Mouse (Mus musculus): Measurements from ENCODE around the gene Begain. TPM values are rescaled to one million over a fixed set of nuclear protein-coding genes. Genes with fewer than 3 reads are reported as not detected.

Gene Begain
- polyA plus RNA-seq, 1 experiment: 4.6 TPM

DNA sequence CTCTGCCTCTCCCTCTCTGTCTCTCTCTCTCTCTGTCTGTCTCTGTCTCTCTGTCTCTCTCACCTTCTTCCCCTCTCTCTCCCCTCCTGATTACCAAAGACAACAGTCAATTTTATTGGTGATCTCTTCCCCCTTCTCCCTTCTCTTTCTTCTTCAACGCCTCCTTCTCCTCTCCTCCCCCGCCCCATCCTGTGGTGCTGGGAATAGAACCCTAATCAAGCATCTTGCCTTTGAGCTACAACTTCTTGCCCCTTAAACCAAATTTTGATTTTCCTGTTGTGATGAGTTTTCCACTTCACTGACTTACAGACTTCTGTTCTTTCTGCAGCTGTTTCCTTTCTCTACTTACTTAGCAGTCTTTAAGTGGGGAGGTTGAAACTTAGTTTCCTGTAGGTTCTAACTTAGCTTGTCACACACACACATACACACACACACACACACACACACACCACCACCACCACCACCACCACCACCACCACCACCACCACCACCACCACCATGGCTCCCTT lies 6.8 kb upstream of the Begain start:
- Histone ChIP-seq H3K27me3 (ENCODE audit: control insufficient read depth, insufficient read depth, low read length) (no peaks in the 10 kb centered on the region), H3K36me3 (ENCODE audit: control insufficient read depth, insufficient read depth, low read length) (no peaks in the 10 kb centered on the region), H3K27ac (ENCODE audit: control insufficient read depth, insufficient read depth, low read depth, low read length) (no peak overlapping the region), H3K4me3 (ENCODE audit: control insufficient read depth, low read depth, low read length) (no peak overlapping the region), H3K4me1 (ENCODE audit: control insufficient read depth, insufficient read depth, low read length) (peaks cover 5% of the 10 kb centered on the region)
- no peak for TF ChIP-seq POLR2A (IDR thresholded peaks at IDR 0.05; ENCODE audit: control insufficient read depth, low read depth, low read length)

DNA sequence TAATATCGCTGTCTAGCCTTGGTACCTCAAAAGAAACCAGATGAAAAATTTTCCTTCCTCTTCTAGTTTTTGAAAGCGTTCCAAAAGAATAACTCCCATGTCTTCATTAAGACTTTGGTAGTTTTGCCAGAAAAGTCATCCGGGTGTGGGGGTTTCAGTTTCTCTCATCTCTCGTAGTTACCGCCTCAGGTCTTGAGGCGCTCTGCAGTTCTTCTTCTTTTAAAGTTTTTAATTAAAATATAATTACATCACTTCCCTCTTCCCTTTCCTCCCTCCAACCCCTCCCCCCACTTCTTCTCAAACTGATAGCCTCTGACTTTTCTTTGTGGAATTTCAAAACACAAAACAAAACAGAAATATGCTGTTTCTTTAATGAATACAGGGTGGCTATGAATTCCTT lies 6.1 kb upstream of the Begain start:
- TF ChIP-seq CTCF (IDR thresholded peaks at IDR 0.05; ENCODE audit: control insufficient read depth, insufficient read depth, insufficient replicate concordance, low read depth, low read length) (no peak), POLR2A (IDR thresholded peaks at IDR 0.05; ENCODE audit: control insufficient read depth, low read depth, low read length) (no peak)
- Histone ChIP-seq H3K4me1 (ENCODE audit: control insufficient read depth, insufficient read depth, low read length) (peaks cover 5% of the 10 kb centered on the region), H3K27me3 (ENCODE audit: control insufficient read depth, insufficient read depth, low read length) (no peaks in the 10 kb centered on the region), H3K27ac (ENCODE audit: control insufficient read depth, insufficient read depth, low read depth, low read length) (no peak overlapping the region), H3K4me3 (ENCODE audit: control insufficient read depth, low read depth, low read length) (no peak overlapping the region), H3K36me3 (ENCODE audit: control insufficient read depth, insufficient read depth, low read length) (no peaks in the 10 kb centered on the region)

DNA sequence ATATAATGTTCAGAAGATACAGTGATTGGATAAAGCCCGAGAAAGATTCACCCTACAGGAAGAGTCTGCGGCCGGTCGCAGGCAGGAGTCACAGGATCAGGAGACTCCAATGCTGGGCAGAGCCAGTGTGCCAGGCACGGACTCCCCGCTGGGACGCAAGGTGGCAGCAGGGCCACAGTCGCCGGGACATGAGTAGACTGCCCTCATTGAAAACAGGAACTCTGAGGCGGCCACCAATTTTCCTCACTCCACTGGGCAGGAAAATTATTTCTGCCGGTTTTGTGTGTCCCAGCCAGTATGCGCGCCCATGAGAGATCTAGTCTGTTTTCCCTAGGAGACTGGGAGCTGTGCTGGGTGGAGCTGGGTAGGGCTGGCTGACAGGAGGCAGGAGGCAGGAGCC lies 3.2 kb upstream of the Begain start:
- TF ChIP-seq POLR2A (IDR thresholded peaks at IDR 0.05; ENCODE audit: control insufficient read depth, low read depth, low read length) (no peak), CTCF (IDR thresholded peaks at IDR 0.05; ENCODE audit: control insufficient read depth, insufficient read depth, insufficient replicate concordance, low read depth, low read length) (no peak)
- no peak overlapping the region for H3K4me3 ChIP-seq (ENCODE audit: control insufficient read depth, low read depth, low read length)
- H3K27ac ChIP-seq (ENCODE audit: control insufficient read depth, insufficient read depth, low read depth, low read length): no peak overlapping the region
- no peaks in the 10 kb centered on the region for H3K36me3 ChIP-seq (ENCODE audit: control insufficient read depth, insufficient read depth, low read length)
- peaks cover 13% of the 10 kb centered on the region for H3K4me1 ChIP-seq (ENCODE audit: control insufficient read depth, insufficient read depth, low read length)
- no peaks in the 10 kb centered on the region for H3K27me3 ChIP-seq (ENCODE audit: control insufficient read depth, insufficient read depth, low read length)

GRCm38 (mm10) chr12:109069751-109070150 lies 1.7 kb upstream of the Begain start:
- Histone ChIP-seq H3K27ac (ENCODE audit: control insufficient read depth, insufficient read depth, low read depth, low read length) (no peak overlapping the region), H3K36me3 (ENCODE audit: control insufficient read depth, insufficient read depth, low read length) (no peaks in the 10 kb centered on the region), H3K4me1 (ENCODE audit: control insufficient read depth, insufficient read depth, low read length) (peaks cover 13% of the 10 kb centered on the region), H3K4me3 (ENCODE audit: control insufficient read depth, low read depth, low read length) (no peak overlapping the region), H3K27me3 (ENCODE audit: control insufficient read depth, insufficient read depth, low read length) (no peaks in the 10 kb centered on the region)
- no peak for TF ChIP-seq POLR2A (IDR thresholded peaks at IDR 0.05; ENCODE audit: control insufficient read depth, low read depth, low read length)
- no peak for TF ChIP-seq CTCF (IDR thresholded peaks at IDR 0.05; ENCODE audit: control insufficient read depth, insufficient read depth, insufficient replicate concordance, low read depth, low read length)

DNA sequence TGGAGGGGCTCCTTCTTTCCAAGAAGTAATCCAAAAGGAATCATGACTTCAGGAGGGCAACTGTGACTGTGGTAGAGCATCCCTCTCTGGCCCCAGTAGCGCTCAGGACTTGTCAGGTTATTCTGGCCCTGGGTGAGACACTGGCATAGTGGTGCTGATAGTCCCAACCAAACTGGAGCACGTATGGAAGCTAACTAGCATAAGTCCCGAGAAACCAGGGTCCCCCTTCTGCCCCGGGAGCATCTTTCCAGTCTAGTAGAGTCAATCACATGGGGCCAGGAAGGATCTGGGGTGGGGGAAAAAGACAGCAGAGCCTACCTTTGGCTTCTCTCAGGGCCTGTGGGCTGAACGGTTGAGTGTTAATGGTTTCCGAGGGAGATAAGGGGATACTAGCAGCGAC lies 721 bp upstream of the Begain start:
- H3K4me1 ChIP-seq (ENCODE audit: control insufficient read depth, insufficient read depth, low read length): peaks cover 14% of the 10 kb centered on the region
- no peak overlapping the region for H3K4me3 ChIP-seq (ENCODE audit: control insufficient read depth, low read depth, low read length)
- H3K36me3 ChIP-seq (ENCODE audit: control insufficient read depth, insufficient read depth, low read length): no peaks in the 10 kb centered on the region
- no peaks in the 10 kb centered on the region for H3K27me3 ChIP-seq (ENCODE audit: control insufficient read depth, insufficient read depth, low read length)
- TF ChIP-seq POLR2A (IDR thresholded peaks at IDR 0.05; ENCODE audit: control insufficient read depth, low read depth, low read length) (no peak), CTCF (IDR thresholded peaks at IDR 0.05; ENCODE audit: control insufficient read depth, insufficient read depth, insufficient replicate concordance, low read depth, low read length) (no peak)
- no peak overlapping the region for H3K27ac ChIP-seq (ENCODE audit: control insufficient read depth, insufficient read depth, low read depth, low read length)

- H3K27ac ChIP-seq (ENCODE audit: control insufficient read depth, insufficient read depth, low read depth, low read length): no peak overlapping the region
- H3K27me3 ChIP-seq (ENCODE audit: control insufficient read depth, insufficient read depth, low read length): no peaks in the 10 kb centered on the region
Observed at GRCm38 (mm10) chr12:109067561-109068135, 369 bp downstream of the Begain start.

DNA sequence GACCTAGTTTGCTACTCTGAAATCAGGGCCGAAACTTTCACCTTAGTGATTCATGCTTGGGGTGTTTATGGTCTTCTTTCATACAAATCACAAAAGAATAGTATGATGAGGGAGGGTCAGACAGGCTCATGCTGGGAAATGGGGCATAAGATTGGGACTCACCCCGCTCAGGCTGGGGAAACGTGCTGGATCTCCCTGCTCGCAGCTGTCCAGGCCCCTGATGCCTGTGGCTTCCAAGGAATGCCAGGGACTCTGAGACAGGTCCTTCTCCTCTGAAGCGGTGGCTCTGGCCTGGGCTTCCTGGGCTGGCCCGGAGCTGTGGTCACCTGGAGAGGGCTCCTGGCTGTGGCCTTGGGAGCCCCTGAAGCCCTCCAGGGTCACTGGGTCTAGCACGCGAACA lies 9.4 kb downstream of the Begain start:
- H3K4me1 ChIP-seq (ENCODE audit: control insufficient read depth, insufficient read depth, low read length): peaks cover 3% of the 10 kb centered on the region; the same call in 1 of the 2 replicates
- H3K27ac ChIP-seq (ENCODE audit: control insufficient read depth, insufficient read depth, low read depth, low read length): no peak overlapping the region
- H3K36me3 ChIP-seq (ENCODE audit: control insufficient read depth, insufficient read depth, low read length): no peaks in the 10 kb centered on the region
- no peak overlapping the region for H3K4me3 ChIP-seq (ENCODE audit: control insufficient read depth, low read depth, low read length)
- TF ChIP-seq POLR2A (IDR thresholded peaks at IDR 0.05; ENCODE audit: control insufficient read depth, low read depth, low read length) (no peak), CTCF (IDR thresholded peaks at IDR 0.05; ENCODE audit: control insufficient read depth, insufficient read depth, insufficient replicate concordance, low read depth, low read length) (no peak)
- H3K27me3 ChIP-seq (ENCODE audit: control insufficient read depth, insufficient read depth, low read length): no peaks in the 10 kb centered on the region

More at GRCm38 (mm10) chr12:109067561-109068135, 369 bp downstream of the Begain start:
- Histone ChIP-seq H3K4me1 (ENCODE audit: control insufficient read depth, insufficient read depth, low read length) (peaks cover 11% of the 10 kb centered on the region), H3K36me3 (ENCODE audit: control insufficient read depth, insufficient read depth, low read length) (no peaks in the 10 kb centered on the region), H3K4me3 (ENCODE audit: control insufficient read depth, low read depth, low read length) (peak overlapping the region; percentile 25)
- TF ChIP-seq POLR2A (IDR thresholded peaks at IDR 0.05; ENCODE audit: control insufficient read depth, low read depth, low read length) (no peak), CTCF (IDR thresholded peaks at IDR 0.05; ENCODE audit: control insufficient read depth, insufficient read depth, insufficient replicate concordance, low read depth, low read length) (no peak)

Data from testis, adult 2 months (tissue).